ENCODE assay signal across 35 mouse cellular contexts in genomic region chr13:112954067-112954466, GRCm38 (mm10). TPM values are rescaled to one million over a fixed set of nuclear protein-coding genes. Genes with fewer than 3 reads are reported as not detected.
DNase-seq lines count a peak whose midpoint lies in the region; ATAC-seq and TF ChIP-seq lines count a peak whose summit lies in the region.
"Had no signal": no experiment of that assay in that cellular context is flagged by ENCODE, and none has a peak within 500 bp of the region (broad histone marks: within the 10 kb centered on the region; RNA-seq: fewer than 3 reads in every experiment).

No protein-coding gene starts in this region.

- no peak overlapping the region for H3K9ac ChIP-seq in midbrain, embryonic 11.5 days (ENCODE audit: low read length)
- no peak overlapping the region for H3K9ac ChIP-seq in kidney, embryonic 16.5 days (replicated peaks; ENCODE audit: low read length)
- H3K9ac ChIP-seq: embryonic facial prominence, embryonic 13.5 days; forebrain, embryonic 13.5 days; heart, embryonic 12.5 days; heart, embryonic 15.5 days; hindbrain, embryonic 14.5 days had no signal

- no peaks in the 10 kb centered on the region for H3K9me3 ChIP-seq in midbrain, embryonic 11.5 days (ENCODE audit: control insufficient read depth, low read length)
- no peaks in the 10 kb centered on the region for H3K9me3 ChIP-seq in midbrain, embryonic 10.5 days (replicated peaks)
- no peaks in the 10 kb centered on the region for H3K9me3 ChIP-seq in kidney, embryonic 16.5 days (ENCODE audit: low read length)
- H3K9me3 ChIP-seq in forebrain, embryonic 10.5 days = no peaks in the 10 kb centered on the region
- H3K9me3 ChIP-seq: embryonic facial prominence, embryonic 10.5 days; embryonic facial prominence, embryonic 13.5 days; forebrain, embryonic 13.5 days; G1E; heart, embryonic 12.5 days; heart, embryonic 15.5 days; hindbrain, embryonic 10.5 days had no signal

- H3K4me1 ChIP-seq in midbrain, embryonic 11.5 days (ENCODE audit: control insufficient read depth, insufficient read depth, low read length) = no peaks in the 10 kb centered on the region
- no peaks in the 10 kb centered on the region for H3K4me1 ChIP-seq in midbrain, embryonic 10.5 days
- no peaks in the 10 kb centered on the region for H3K4me1 ChIP-seq in kidney, embryonic 16.5 days (ENCODE audit: insufficient read depth, low read length)
- H3K4me1 ChIP-seq in forebrain, embryonic 10.5 days = no peaks in the 10 kb centered on the region
- H3K4me1 ChIP-seq: embryonic facial prominence, embryonic 10.5 days; embryonic facial prominence, embryonic 13.5 days; forebrain, embryonic 13.5 days; heart, embryonic 12.5 days; heart, embryonic 15.5 days; hindbrain, embryonic 10.5 days had no signal

- H3K4me2 ChIP-seq in midbrain, embryonic 11.5 days = no peak overlapping the region
- H3K4me2 ChIP-seq in kidney, embryonic 16.5 days (replicated peaks; ENCODE audit: low read depth, low read length) = no peak overlapping the region
- H3K4me2 ChIP-seq: embryonic facial prominence, embryonic 13.5 days; forebrain, embryonic 13.5 days; heart, embryonic 12.5 days; heart, embryonic 15.5 days; hindbrain, embryonic 14.5 days had no signal

- ATAC-seq in midbrain, embryonic 11.5 days (ENCODE audit: low FRiP score) = no peak
- ATAC-seq in kidney, embryonic 16.5 days (ENCODE audit: low FRiP score, low TSS enrichment) = no peak
- ATAC-seq: forebrain, embryonic 13.5 days; forebrain, embryonic 16.5 days; hindbrain, postnatal 0 days; Patski had no signal

- peaks cover 15% of the 10 kb centered on the region for H3K36me3 ChIP-seq in midbrain, embryonic 11.5 days (ENCODE audit: control insufficient read depth, insufficient read depth, low read length)
- H3K36me3 ChIP-seq in midbrain, embryonic 10.5 days = peaks cover 96% of the 10 kb centered on the region
- H3K36me3 ChIP-seq in kidney, embryonic 16.5 days (ENCODE audit: insufficient read depth, low read length) = peaks cover 63% of the 10 kb centered on the region
- peaks cover 95% of the 10 kb centered on the region for H3K36me3 ChIP-seq in forebrain, embryonic 10.5 days (replicated peaks)

- no peak overlapping the region for H3K27ac ChIP-seq in midbrain, embryonic 11.5 days (ENCODE audit: low read depth, low read length)
- H3K27ac ChIP-seq in midbrain, embryonic 10.5 days (replicated peaks) = no peak overlapping the region
- peak overlapping the region; percentile 72 for H3K27ac ChIP-seq in layer of hippocampus, adult 2 months
- no peak overlapping the region for H3K27ac ChIP-seq in kidney, embryonic 16.5 days (ENCODE audit: low read length)
- no peak overlapping the region for H3K27ac ChIP-seq in forebrain, embryonic 10.5 days
- H3K27ac ChIP-seq: embryonic facial prominence, embryonic 10.5 days; embryonic facial prominence, embryonic 13.5 days; forebrain, embryonic 13.5 days; heart, embryonic 15.5 days; hindbrain, embryonic 10.5 days; hindbrain, embryonic 14.5 days; hindbrain, postnatal 0 days had no signal

- H3K27me3 ChIP-seq in midbrain, embryonic 11.5 days (ENCODE audit: control insufficient read depth, insufficient read depth, low read length) = no peaks in the 10 kb centered on the region
- no peaks in the 10 kb centered on the region for H3K27me3 ChIP-seq in midbrain, embryonic 10.5 days (ENCODE audit: low read depth, poor library complexity, severe bottlenecking)
- H3K27me3 ChIP-seq in kidney, embryonic 16.5 days (ENCODE audit: insufficient read depth, low read length) = no peaks in the 10 kb centered on the region
- H3K27me3 ChIP-seq in forebrain, embryonic 10.5 days (ENCODE audit: poor library complexity, severe bottlenecking) = no peaks in the 10 kb centered on the region
- H3K27me3 ChIP-seq: CH12.LX; embryonic facial prominence, embryonic 13.5 days; forebrain, embryonic 13.5 days; heart, embryonic 12.5 days; heart, embryonic 15.5 days; Patski had no signal

- no peak overlapping the region for H3K4me3 ChIP-seq in midbrain, embryonic 11.5 days (ENCODE audit: low read depth, low read length)
- H3K4me3 ChIP-seq in midbrain, embryonic 10.5 days = no peak overlapping the region
- H3K4me3 ChIP-seq in layer of hippocampus, adult 2 months = no peak overlapping the region
- no peak overlapping the region for H3K4me3 ChIP-seq in kidney, embryonic 16.5 days (ENCODE audit: low read length)
- no peak overlapping the region for H3K4me3 ChIP-seq in forebrain, embryonic 10.5 days
- H3K4me3 ChIP-seq: embryonic facial prominence, embryonic 10.5 days; embryonic facial prominence, embryonic 13.5 days; erythroblast, embryonic 14.5 days; forebrain, embryonic 13.5 days; heart, embryonic 12.5 days; heart, embryonic 15.5 days; hindbrain, embryonic 10.5 days had no signal

- peak; percentile 43 for DNase-seq in layer of hippocampus, adult 11-12 months (ENCODE audit: low spot score)
- no peak for DNase-seq in layer of hippocampus, postnatal 10 days (ENCODE audit: low spot score in 2 of 2)
- DNase-seq in midbrain, embryonic 11.5 days (ENCODE audit: low spot score, missing footprints) = peak; percentile 51
- no peak for DNase-seq in midbrain, embryonic 10.5 days (ENCODE audit: low spot score)
- peak; percentile 53 to 61 for DNase-seq in layer of hippocampus, adult 2 months (ENCODE audit: low spot score in 2 of 2)
- peak; percentile 64 for DNase-seq in layer of hippocampus, adult 9-11 months
- DNase-seq in forebrain, embryonic 10.5 days (ENCODE audit: extremely low spot score, low spot score) = no peak
- DNase-seq: adrenal gland, postnatal 10 days; adrenal gland, postnatal 36 days; B cell, adult 2 months; cerebellum, adult 11 months; cerebellum, adult 8-10 months; cerebellum, postnatal 10 days; cerebellum, postnatal 36 days; embryo, embryonic 11 days; gastrocnemius, postnatal 25 days; heart, adult 18-20 months; heart, postnatal 10 days; heart, postnatal 36 days had no signal

- 91% methylated on average over 8 of the region's 8 CpGs for WGBS in midbrain, embryonic 11.5 days
- 95% methylated on average over 8 of the region's 8 CpGs for WGBS in midbrain, embryonic 10.5 days
- 94% methylated on average over 8 of the region's 8 CpGs for WGBS in kidney, embryonic 16.5 days
- 96% methylated on average over 8 of the region's 8 CpGs for WGBS in forebrain, embryonic 10.5 days

- no peak for TF ChIP-seq CTCF in layer of hippocampus, adult 2 months (conservative IDR thresholded peaks at IDR 0.05)

RNA-seq across cellular contexts. Expression of gene Dhx29, which starts 26.8 kb away (rescaled TPM):
- total RNA-seq in layer of hippocampus, postnatal 10 days (2021) = 10 to 100 TPM; 24.7 to 25.5 TPM
- polyA plus RNA-seq in midbrain, embryonic 11.5 days (2014; fragmentation: Nextera tagmentation; extraction: Ambion mirVana) = 32.1 and 36.8 TPM in 2 replicates
- 32.5 and 34.1 TPM in 2 replicates for polyA plus RNA-seq in midbrain, embryonic 10.5 days (2016; fragmentation: Nextera tagmentation; extraction: Ambion mirVana)
- 10 to 100 TPM; 23.5 to 26.0 TPM for total RNA-seq in layer of hippocampus, adult 2 months (2021)
- 16.0 and 18.1 TPM in 2 replicates for polyA plus RNA-seq in kidney, embryonic 16.5 days (2015; fragmentation: Nextera tagmentation; extraction: Ambion mirVana)
- 29.0 and 30.0 TPM in 2 replicates for polyA plus RNA-seq in forebrain, embryonic 10.5 days (2016; fragmentation: Nextera tagmentation; extraction: Ambion mirVana)

RNA-seq across cellular contexts. Expression of gene Mtrex, which starts 26.9 kb away (rescaled TPM):
- total RNA-seq in layer of hippocampus, postnatal 10 days (2021) = 10 to 100 TPM; 41.9 to 42.6 TPM
- 104 and 115 TPM in 2 replicates for polyA plus RNA-seq in midbrain, embryonic 11.5 days (2014; fragmentation: Nextera tagmentation; extraction: Ambion mirVana)
- polyA plus RNA-seq in midbrain, embryonic 10.5 days (2016; fragmentation: Nextera tagmentation; extraction: Ambion mirVana) = 94.7 and 98.2 TPM in 2 replicates
- total RNA-seq in layer of hippocampus, adult 2 months (2021) = 10 to 100 TPM; 46.3 to 49.2 TPM
- polyA plus RNA-seq in kidney, embryonic 16.5 days (2015; fragmentation: Nextera tagmentation; extraction: Ambion mirVana) = 72.2 and 78.6 TPM in 2 replicates
- 99.4 and 104 TPM in 2 replicates for polyA plus RNA-seq in forebrain, embryonic 10.5 days (2016; fragmentation: Nextera tagmentation; extraction: Ambion mirVana)

RNA-seq across cellular contexts. Expression of gene Ccno, which starts 33.5 kb away (rescaled TPM):
- 1 to 10 TPM; 1.4 to 1.7 TPM for total RNA-seq in layer of hippocampus, postnatal 10 days (2021)
- 0.39 and 0.68 TPM in 2 replicates for polyA plus RNA-seq in midbrain, embryonic 11.5 days (2014; fragmentation: Nextera tagmentation; extraction: Ambion mirVana)
- 0.21 and 0.79 TPM in 2 replicates for polyA plus RNA-seq in midbrain, embryonic 10.5 days (2016; fragmentation: Nextera tagmentation; extraction: Ambion mirVana)
- 1 to 10 TPM; 6.3 to 7.4 TPM for total RNA-seq in layer of hippocampus, adult 2 months (2021)
- polyA plus RNA-seq in kidney, embryonic 16.5 days (2015; fragmentation: Nextera tagmentation; extraction: Ambion mirVana) = 0.51 and 0.57 TPM in 2 replicates
- 1.9 and 3.0 TPM in 2 replicates for polyA plus RNA-seq in forebrain, embryonic 10.5 days (2016; fragmentation: Nextera tagmentation; extraction: Ambion mirVana)
- total RNA-seq: gastrocnemius, adult 8-10 months; gastrocnemius, postnatal 25 days had no signal
- polyA plus RNA-seq: erythroblast, embryonic 14.5 days; G1E had no signal

RNA-seq across cellular contexts. Expression of gene Mcidas, which starts 39.6 kb away (rescaled TPM):
- total RNA-seq in layer of hippocampus, postnatal 10 days (2021) = under 1 TPM; 0.36 to 0.48 TPM
- polyA plus RNA-seq in midbrain, embryonic 11.5 days (2014; fragmentation: Nextera tagmentation; extraction: Ambion mirVana) = 0.12 TPM in 2 replicates
- 0.25 TPM in 1 of 2 replicates, not detected in the other for polyA plus RNA-seq in midbrain, embryonic 10.5 days (2016; fragmentation: Nextera tagmentation; extraction: Ambion mirVana)
- under 1 TPM; 0.25 to 0.74 TPM for total RNA-seq in layer of hippocampus, adult 2 months (2021)
- 0.34 TPM in 1 of 2 replicates, not detected in the other for polyA plus RNA-seq in kidney, embryonic 16.5 days (2015; fragmentation: Nextera tagmentation; extraction: Ambion mirVana)
- polyA plus RNA-seq in forebrain, embryonic 10.5 days (2016; fragmentation: Nextera tagmentation; extraction: Ambion mirVana) = 1.3 and 2.0 TPM in 2 replicates
- total RNA-seq: adrenal gland, adult 18-20 months; adrenal gland, postnatal 10 days; adrenal gland, postnatal 36 days; CH12.LX; gastrocnemius, adult 8-10 months; gastrocnemius, postnatal 25 days; heart, adult 18-20 months; heart, postnatal 10 days; heart, postnatal 36 days had no signal
- polyA plus RNA-seq: erythroblast, embryonic 14.5 days; G1E; heart, embryonic 12.5 days had no signal

Comparison
In these comparisons a context has a peak if more than half of its experiments do, and no peak if none do; other contexts are left out.
1. DNase-seq: peak in layer of hippocampus, adult 11-12 months (single experiment), midbrain, embryonic 11.5 days (single experiment), layer of hippocampus, adult 2 months (2 of 2) and layer of hippocampus, adult 9-11 months (single experiment); none in layer of hippocampus, postnatal 10 days (0 of 2), midbrain, embryonic 10.5 days (single experiment) and forebrain, embryonic 10.5 days (single experiment).